Comparison of ENCODE assay signal across 21 mouse cellular contexts in genomic region chr3:109164088-109164487, GRCm38 (mm10). TPM values are rescaled to one million over a fixed set of nuclear protein-coding genes. Genes with fewer than 3 reads are reported as not detected.
DNase-seq lines count a peak whose midpoint lies in the region; ATAC-seq and TF ChIP-seq lines count a peak whose summit lies in the region.
"Had no signal": no experiment of that assay in that cellular context is flagged by ENCODE, and none has a peak within 500 bp of the region (broad histone marks: within the 10 kb centered on the region; RNA-seq: fewer than 3 reads in every experiment).

No protein-coding gene starts in this region.

- peaks cover 7% of the 10 kb centered on the region; the same call in 1 of the 2 replicates for H3K36me3 ChIP-seq in heart, embryonic 11.5 days (ENCODE audit: control insufficient read depth, insufficient read depth, low read length)
- peaks cover 61% of the 10 kb centered on the region for H3K36me3 ChIP-seq in heart, embryonic 12.5 days
- H3K36me3 ChIP-seq in midbrain, embryonic 11.5 days (ENCODE audit: control insufficient read depth, insufficient read depth, low read length), result no peaks in the 10 kb centered on the region
- peaks cover 3% of the 10 kb centered on the region; the same call in 1 of the 2 replicates for H3K36me3 ChIP-seq in midbrain, postnatal 0 days (ENCODE audit: insufficient read depth, low read length)
- H3K36me3 ChIP-seq: hindbrain, embryonic 15.5 days had no signal

- no peak overlapping the region for H3K4me3 ChIP-seq in heart, embryonic 11.5 days (ENCODE audit: low read depth, low read length)
- H3K4me3 ChIP-seq in heart, embryonic 12.5 days, result no peak overlapping the region
- no peak overlapping the region for H3K4me3 ChIP-seq in midbrain, embryonic 11.5 days (ENCODE audit: low read depth, low read length)
- no peak overlapping the region for H3K4me3 ChIP-seq in midbrain, postnatal 0 days (ENCODE audit: low read depth, low read length)
- no peak overlapping the region for H3K4me3 ChIP-seq in embryonic fibroblast, embryonic 13.5 days (ENCODE audit: insufficient read depth, low read length)
- H3K4me3 ChIP-seq: heart, adult 2 months; heart, embryonic 10.5 days; heart, embryonic 15.5 days; hindbrain, embryonic 15.5 days; intestine, embryonic 15.5 days had no signal

- TF ChIP-seq CTCF in midbrain, postnatal 0 days (IDR thresholded peaks at IDR 0.05), result no peak
- TF ChIP-seq CTCF in embryonic fibroblast, embryonic 13.5 days (IDR thresholded peaks at IDR 0.05; ENCODE audit: borderline replicate concordance, insufficient read depth, low read length), result no peak

- no peaks in the 10 kb centered on the region for H3K9me3 ChIP-seq in heart, embryonic 11.5 days (replicated peaks; ENCODE audit: control insufficient read depth, low read length)
- H3K9me3 ChIP-seq in heart, embryonic 12.5 days (replicated peaks), result no peaks in the 10 kb centered on the region
- H3K9me3 ChIP-seq in midbrain, embryonic 11.5 days (ENCODE audit: control insufficient read depth, low read length), result no peaks in the 10 kb centered on the region
- no peaks in the 10 kb centered on the region for H3K9me3 ChIP-seq in midbrain, postnatal 0 days (ENCODE audit: low read length)
- H3K9me3 ChIP-seq: heart, embryonic 10.5 days; heart, embryonic 15.5 days; hindbrain, embryonic 15.5 days; intestine, embryonic 15.5 days had no signal

- H3K4me2 ChIP-seq in heart, embryonic 11.5 days, result no peak overlapping the region
- H3K4me2 ChIP-seq in heart, embryonic 12.5 days, result no peak overlapping the region
- no peak overlapping the region for H3K4me2 ChIP-seq in midbrain, embryonic 11.5 days
- no peak overlapping the region for H3K4me2 ChIP-seq in midbrain, postnatal 0 days (ENCODE audit: low read depth, low read length, poor library complexity, severe bottlenecking)
- H3K4me2 ChIP-seq: heart, embryonic 15.5 days; hindbrain, embryonic 15.5 days; intestine, embryonic 15.5 days had no signal

- H3K27me3 ChIP-seq in heart, embryonic 11.5 days (ENCODE audit: control insufficient read depth, insufficient read depth, low read length), result no peaks in the 10 kb centered on the region
- H3K27me3 ChIP-seq in heart, embryonic 12.5 days (replicated peaks), result no peaks in the 10 kb centered on the region
- no peaks in the 10 kb centered on the region for H3K27me3 ChIP-seq in midbrain, embryonic 11.5 days (ENCODE audit: control insufficient read depth, insufficient read depth, low read length)
- no peaks in the 10 kb centered on the region for H3K27me3 ChIP-seq in midbrain, postnatal 0 days (ENCODE audit: insufficient read depth, low read length)
- H3K27me3 ChIP-seq: heart, embryonic 15.5 days; hindbrain, embryonic 15.5 days; intestine, embryonic 15.5 days; Patski had no signal

- H3K9ac ChIP-seq in heart, embryonic 11.5 days (ENCODE audit: low read depth, low read length), result no peak overlapping the region
- H3K9ac ChIP-seq in heart, embryonic 12.5 days, result no peak overlapping the region
- no peak overlapping the region for H3K9ac ChIP-seq in midbrain, embryonic 11.5 days (ENCODE audit: low read length)
- H3K9ac ChIP-seq in midbrain, postnatal 0 days (replicated peaks; ENCODE audit: low read length, poor library complexity, severe bottlenecking), result no peak overlapping the region
- H3K9ac ChIP-seq: forebrain, postnatal 0 days; heart, embryonic 15.5 days; hindbrain, embryonic 15.5 days; intestine, embryonic 15.5 days had no signal

- H3K27ac ChIP-seq in heart, embryonic 11.5 days (ENCODE audit: low read depth, low read length), result peak overlapping the region; percentile 41; the same call in 1 of the 2 replicates
- H3K27ac ChIP-seq in heart, embryonic 12.5 days (ENCODE audit: poor library complexity, severe bottlenecking), result no peak overlapping the region
- H3K27ac ChIP-seq in midbrain, embryonic 11.5 days (ENCODE audit: low read depth, low read length), result no peak overlapping the region
- no peak overlapping the region for H3K27ac ChIP-seq in midbrain, postnatal 0 days (ENCODE audit: low read depth, low read length)
- H3K27ac ChIP-seq in embryonic fibroblast, embryonic 13.5 days (ENCODE audit: insufficient read depth, low read length), result peak overlapping the region; percentile 82
- H3K27ac ChIP-seq: heart, adult 2 months; heart, embryonic 10.5 days; heart, embryonic 15.5 days; hindbrain, embryonic 15.5 days; intestine, embryonic 15.5 days had no signal

- no peak for DNase-seq in midbrain, embryonic 11.5 days (ENCODE audit: low spot score, missing footprints)
- DNase-seq in midbrain, postnatal 0 days (ENCODE audit: low spot score), result no peak
- DNase-seq in kidney, postnatal 25 days, result no peak
- DNase-seq: adrenal gland, postnatal 10 days; cerebellum, adult 18-20 months; cerebellum, adult 9-10 months; forebrain, postnatal 0 days; gastrocnemius, postnatal 25 days; heart, adult 2 months; heart, postnatal 10 days; heart, postnatal 4 days had no signal

- TF ChIP-seq POLR2A in embryonic fibroblast, embryonic 13.5 days (IDR thresholded peaks at IDR 0.05; ENCODE audit: low read depth, low read length), result no peak

- WGBS in heart, embryonic 11.5 days (ENCODE audit: insufficient replicate concordance), result 78% methylated on average over 2 of the region's 2 CpGs
- 70% methylated on average over 2 of the region's 2 CpGs for WGBS in heart, embryonic 12.5 days
- 95% methylated on average over 2 of the region's 2 CpGs for WGBS in midbrain, embryonic 11.5 days
- WGBS in midbrain, postnatal 0 days, result 83% methylated on average over 2 of the region's 2 CpGs

- no peak for ATAC-seq in heart, embryonic 11.5 days (replicated peaks; ENCODE audit: insufficient number of reproducible peaks, low FRiP score, low TSS enrichment)
- ATAC-seq in heart, embryonic 12.5 days (ENCODE audit: insufficient number of reproducible peaks, low FRiP score), result no peak
- ATAC-seq in midbrain, embryonic 11.5 days (ENCODE audit: low FRiP score), result 0 out of 2 replicates have a peak, but pooled peaks have one; percentile 42
- no peak for ATAC-seq in midbrain, postnatal 0 days (ENCODE audit: low FRiP score)
- no peak for ATAC-seq in megakaryocyte, adult 5-6 weeks (ENCODE audit: poor library complexity, severe bottlenecking)
- ATAC-seq: forebrain, embryonic 14.5 days; forebrain, postnatal 0 days; intestine, embryonic 15.5 days had no signal

- peaks cover 4% of the 10 kb centered on the region; the same call in 1 of the 2 replicates for H3K4me1 ChIP-seq in heart, embryonic 11.5 days (ENCODE audit: control insufficient read depth, insufficient read depth, low read length)
- H3K4me1 ChIP-seq in heart, embryonic 12.5 days (replicated peaks), result peaks cover 6% of the 10 kb centered on the region
- H3K4me1 ChIP-seq in midbrain, embryonic 11.5 days (ENCODE audit: control insufficient read depth, insufficient read depth, low read length), result no peaks in the 10 kb centered on the region
- no peaks in the 10 kb centered on the region for H3K4me1 ChIP-seq in midbrain, postnatal 0 days (ENCODE audit: insufficient read depth, low read length)
- H3K4me1 ChIP-seq in embryonic fibroblast, embryonic 13.5 days (ENCODE audit: control insufficient read depth, insufficient read depth, low read length), result peaks cover 12% of the 10 kb centered on the region
- H3K4me1 ChIP-seq: heart, embryonic 10.5 days; hindbrain, embryonic 15.5 days; intestine, embryonic 15.5 days had no signal

RNA-seq across cellular contexts. Expression of gene Slc25a24, which starts 41.1 kb away (rescaled TPM):
- polyA plus RNA-seq in heart, embryonic 11.5 days (2014; fragmentation: Nextera tagmentation; extraction: Ambion mirVana), result 38.1 and 50.5 TPM in 2 replicates
- 39.8 and 40.4 TPM in 2 replicates for polyA plus RNA-seq in heart, embryonic 12.5 days (2016; fragmentation: Nextera tagmentation; extraction: Ambion mirVana)
- polyA plus RNA-seq in midbrain, embryonic 11.5 days (2014; fragmentation: Nextera tagmentation; extraction: Ambion mirVana), result 32.1 and 38.7 TPM in 2 replicates
- total RNA-seq in midbrain, postnatal 0 days (2014; rRNA removed), result 2.9 and 6.0 TPM in 2 replicates
- polyA plus RNA-seq in midbrain, postnatal 0 days (2015; fragmentation: Nextera tagmentation; extraction: Ambion mirVana), result 2.8 and 2.9 TPM in 2 replicates
- polyA plus RNA-seq in embryonic fibroblast, embryonic 13.5 days (2011; ENCODE audit: insufficient read length, low read depth, missing spikeins), result 58.7 and 72.0 TPM in 2 replicates
- total RNA-seq in megakaryocyte, adult 5-6 weeks (2015), result 79.2 and 86.8 TPM in 2 replicates
- total RNA-seq in megakaryocyte, adult 5-6 weeks (2017), result 87.0 and 90.7 TPM in 2 replicates

Comparison
In these comparisons a context has a peak if more than half of its experiments do, and no peak if none do; other contexts are left out.
1. H3K27ac ChIP-seq: peak in heart, embryonic 11.5 days (single experiment) and embryonic fibroblast, embryonic 13.5 days (single experiment); none in heart, embryonic 12.5 days (single experiment), midbrain, embryonic 11.5 days (single experiment) and midbrain, postnatal 0 days (single experiment).